Mouse (Mus musculus) hindlimb bud, embryonic 11.5 days (tissue): ENCODE measurements around the gene Gnb1l.

Source experiments
- DNase-seq: peaks from one replicate; pipeline ENCODE4 v3.0.0-alpha.2; 2012; ENCODE audit warnings: low read depth, low spot score; ENCODE audit errors: extremely low spot score

Gene Gnb1l

DNA sequence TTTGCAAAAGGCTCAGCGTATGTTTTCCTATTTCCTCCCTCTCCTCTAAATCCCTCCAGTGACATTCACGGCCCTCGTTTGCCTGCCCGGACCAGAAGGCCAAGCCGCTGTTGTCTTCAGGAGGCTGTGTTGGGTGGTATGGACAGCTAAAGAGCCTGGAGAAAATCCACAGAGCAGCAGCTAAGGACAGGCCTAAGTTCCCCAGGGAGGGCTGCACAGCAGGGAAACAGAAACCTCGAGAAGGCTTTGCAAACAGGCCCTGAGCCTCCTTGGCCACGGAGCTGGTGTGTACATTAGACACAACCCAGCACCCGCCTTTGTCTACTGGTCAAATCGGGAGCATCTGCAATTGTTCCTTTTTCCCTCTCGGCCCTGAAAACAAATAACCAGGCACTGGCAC is 87.2 kb downstream of the Gnb1l start:
- DNase-seq, result no peak

DNA sequence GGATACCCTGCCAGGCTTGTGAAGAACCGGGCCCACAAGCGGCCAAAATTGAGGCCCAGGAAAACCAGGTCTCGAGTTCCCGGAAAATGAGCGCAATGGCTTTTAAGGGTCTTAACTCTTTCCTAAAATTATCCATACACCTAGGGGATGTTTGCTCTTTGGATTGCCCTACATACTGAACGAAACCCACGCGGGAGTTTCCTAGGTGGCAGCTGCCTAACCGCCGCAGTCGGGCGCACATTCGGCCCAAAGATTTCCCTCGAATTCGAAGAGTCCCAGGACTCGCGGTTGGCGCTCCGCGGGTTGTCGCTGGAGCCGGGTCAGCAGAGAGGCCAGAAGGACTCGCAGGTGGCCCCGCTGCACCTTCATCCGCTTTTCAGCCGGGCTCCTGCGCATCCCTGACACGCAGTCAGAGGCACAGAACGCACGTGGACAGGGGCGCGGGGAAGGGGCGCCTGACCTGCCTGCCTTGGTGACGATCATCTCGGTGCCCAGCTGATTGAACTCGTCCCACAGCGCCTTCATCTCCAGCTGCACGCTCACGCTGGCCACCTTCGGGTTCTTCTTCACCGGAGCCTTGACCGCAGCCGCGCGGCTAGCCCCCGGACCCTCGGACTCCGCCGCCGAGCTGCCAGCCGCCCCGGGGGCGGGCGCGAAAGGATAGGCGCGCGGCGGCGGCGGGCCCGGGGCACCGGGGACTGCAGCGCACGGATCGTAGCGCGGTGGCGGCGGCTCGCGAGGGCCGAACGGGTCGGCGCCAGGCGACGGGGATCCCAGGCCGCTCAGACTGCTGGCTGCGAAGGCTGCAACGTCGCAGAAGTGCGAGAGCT is 87.8 kb downstream of the Gnb1l start:
- no peak for DNase-seq

DNA sequence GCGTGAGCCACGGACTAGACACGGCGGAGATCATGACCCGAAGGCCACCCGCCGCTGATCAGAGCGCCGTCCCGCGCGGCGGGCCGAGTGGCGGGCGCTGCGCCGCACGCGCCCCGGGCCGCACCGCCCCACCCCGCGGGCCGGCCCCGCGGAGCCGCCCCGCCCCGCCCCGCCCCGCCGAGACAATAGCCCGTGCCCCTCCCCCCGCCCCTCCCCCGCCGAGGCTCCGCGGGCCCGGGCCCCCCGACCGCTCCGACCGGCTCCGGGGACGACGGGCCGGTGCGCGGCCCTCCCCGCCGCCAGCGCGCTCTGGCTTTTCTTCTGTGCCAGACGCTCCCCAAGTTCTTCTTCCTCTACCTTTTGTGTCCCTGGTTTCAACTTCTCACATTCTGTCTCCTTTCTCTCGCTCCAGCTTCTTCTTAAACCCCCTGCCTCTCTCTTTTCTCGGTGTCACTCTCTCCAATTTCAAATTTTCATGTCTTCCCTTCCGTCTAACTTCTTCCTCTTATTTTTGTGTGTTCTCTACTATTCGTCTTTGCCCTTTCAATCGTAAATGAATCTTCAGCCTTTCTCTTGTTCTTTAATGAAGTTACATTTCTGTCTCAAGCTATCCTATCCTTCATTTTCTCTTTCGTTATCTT is 88.5 kb downstream of the Gnb1l start:
- no peak for DNase-seq

DNA sequence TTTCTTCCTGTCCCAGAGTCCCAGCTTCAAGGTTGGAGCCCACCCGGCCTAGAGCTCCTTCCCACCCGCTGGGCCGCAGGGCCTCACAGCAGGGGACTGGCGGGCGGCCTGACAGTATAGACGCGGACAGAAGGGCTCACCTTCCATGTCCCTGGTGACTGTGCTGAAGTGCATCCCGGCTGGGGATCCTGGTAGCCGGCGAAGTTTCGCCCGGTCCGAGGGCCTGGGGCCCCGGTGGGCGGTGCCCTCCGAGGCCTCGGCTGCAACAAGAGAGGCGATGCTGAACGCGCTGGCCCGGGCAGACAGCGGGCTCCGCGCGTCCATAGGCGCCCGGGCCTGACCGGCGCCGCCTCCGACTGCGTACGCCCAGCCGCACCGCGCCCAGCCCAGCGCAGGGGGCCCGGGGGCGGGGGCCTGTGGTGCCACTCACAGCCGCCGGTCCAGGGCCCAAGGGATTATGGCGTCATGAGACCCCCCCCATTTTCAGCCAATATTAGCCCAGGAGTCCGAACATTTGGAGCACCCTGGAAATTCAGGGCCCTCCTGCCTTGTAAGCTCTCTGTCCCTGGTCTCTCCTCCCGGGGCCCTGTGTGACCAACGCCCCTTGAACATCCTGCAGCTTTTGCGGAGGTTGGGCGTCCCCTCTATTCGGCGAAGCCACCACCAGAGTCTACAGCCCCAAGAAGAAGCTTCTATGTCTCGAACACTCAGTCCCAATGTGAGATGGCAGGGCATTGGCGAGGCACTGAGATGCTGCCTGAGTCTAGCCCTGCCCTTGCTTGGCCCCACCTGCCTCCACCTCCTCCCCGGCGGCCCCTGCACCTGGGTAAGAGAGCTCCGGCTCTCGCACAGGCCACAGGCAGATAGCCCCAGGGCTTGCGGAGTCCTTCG is 89.6 kb downstream of the Gnb1l start:
- no peak for DNase-seq

DNA sequence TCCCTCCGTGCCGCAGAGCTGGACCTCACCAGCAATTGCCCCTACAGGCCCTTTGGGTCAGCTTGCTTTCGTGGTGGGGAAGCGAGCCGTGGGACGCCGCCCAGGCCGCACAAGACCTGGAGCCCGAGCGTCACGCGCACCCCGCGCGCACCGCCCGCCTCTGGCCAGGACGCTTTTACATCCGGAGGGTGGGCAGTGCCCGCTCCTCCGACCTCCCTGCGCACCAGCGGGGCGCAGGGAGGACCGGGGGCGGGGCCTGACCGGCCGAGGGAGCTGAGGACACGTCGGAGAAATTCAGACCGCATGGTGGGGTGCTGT is 90.2 kb downstream of the Gnb1l start:
- DNase-seq, result no peak

DNA sequence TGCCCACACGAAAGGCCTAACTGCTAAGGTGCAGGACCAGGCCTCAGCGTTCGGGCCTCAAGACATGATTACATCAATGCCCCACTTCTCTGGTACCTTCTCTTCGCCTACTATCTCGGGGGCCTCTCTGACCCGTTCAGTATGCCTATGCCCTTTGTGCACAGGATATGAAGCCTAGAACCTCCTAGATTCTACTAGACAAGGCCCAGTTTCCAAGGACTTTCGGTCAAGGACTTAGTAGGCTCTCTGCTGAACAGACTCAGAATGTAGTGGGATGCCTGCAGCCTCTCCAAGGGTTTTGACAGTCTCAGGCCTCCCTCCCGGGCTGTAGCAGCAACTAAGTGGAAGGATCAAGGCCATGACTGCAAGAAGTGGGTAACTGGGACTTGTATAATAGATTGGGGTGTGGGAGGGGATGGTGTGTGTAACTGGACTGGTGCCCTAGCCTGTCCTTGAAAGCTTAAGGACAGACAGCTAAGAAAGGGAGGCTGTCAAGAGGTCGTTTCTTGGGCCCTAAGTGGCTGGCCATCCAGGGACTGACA is 90.6 kb downstream of the Gnb1l start:
- no peak for DNase-seq

DNA sequence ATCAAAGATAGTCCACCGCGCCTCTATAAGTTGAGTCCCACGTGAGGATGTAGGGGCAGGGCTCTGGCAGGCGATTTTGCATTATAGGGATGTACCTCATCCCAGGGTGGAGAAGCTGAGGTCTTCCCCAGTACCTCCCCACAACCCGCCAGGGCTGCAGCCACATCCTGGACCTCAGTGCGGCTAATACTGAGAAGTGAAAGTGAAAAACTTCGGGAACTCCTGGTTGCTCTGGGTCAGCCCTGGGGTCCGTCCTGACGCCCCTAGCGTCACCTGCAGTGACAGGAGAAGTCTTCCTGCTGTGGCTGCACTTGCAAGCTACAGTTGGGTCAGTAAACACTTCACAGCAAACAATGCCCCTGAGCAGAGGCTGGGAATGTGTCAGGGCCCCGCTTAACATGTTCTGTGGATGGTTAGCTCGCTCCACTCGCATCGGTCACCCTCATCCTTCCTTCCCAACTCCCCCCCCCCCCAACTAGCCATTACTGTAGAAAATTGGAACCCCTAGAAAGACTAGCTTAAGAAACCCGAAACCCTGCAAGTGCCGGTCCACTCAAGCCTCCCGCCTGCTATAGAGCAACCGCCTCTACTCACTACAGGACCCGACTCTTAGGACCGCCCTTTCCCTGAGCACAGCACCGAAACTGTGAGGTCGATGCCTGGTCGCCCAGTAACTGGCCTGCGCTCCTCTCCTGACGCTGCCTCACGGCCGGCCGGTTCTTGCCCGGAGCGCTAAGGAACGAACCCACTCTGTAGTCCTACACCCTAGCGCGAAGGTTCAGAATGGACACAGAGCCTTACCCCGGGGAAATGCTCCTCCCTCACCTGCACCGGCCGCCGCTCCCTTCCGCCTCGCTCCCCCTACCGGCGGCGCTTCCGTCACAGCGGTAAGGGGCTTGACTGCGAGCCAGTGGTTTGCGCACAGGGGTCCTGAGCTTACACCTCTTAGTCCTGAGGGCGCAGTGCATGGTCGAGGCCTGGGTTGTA is 91.6 kb downstream of the Gnb1l start, which contains the start of gene Tbx1:
Gene Tbx1 (minus strand): TSS at position 868 of the 987 bp plus-strand sequence.
- DNase-seq, result no peak

DNA sequence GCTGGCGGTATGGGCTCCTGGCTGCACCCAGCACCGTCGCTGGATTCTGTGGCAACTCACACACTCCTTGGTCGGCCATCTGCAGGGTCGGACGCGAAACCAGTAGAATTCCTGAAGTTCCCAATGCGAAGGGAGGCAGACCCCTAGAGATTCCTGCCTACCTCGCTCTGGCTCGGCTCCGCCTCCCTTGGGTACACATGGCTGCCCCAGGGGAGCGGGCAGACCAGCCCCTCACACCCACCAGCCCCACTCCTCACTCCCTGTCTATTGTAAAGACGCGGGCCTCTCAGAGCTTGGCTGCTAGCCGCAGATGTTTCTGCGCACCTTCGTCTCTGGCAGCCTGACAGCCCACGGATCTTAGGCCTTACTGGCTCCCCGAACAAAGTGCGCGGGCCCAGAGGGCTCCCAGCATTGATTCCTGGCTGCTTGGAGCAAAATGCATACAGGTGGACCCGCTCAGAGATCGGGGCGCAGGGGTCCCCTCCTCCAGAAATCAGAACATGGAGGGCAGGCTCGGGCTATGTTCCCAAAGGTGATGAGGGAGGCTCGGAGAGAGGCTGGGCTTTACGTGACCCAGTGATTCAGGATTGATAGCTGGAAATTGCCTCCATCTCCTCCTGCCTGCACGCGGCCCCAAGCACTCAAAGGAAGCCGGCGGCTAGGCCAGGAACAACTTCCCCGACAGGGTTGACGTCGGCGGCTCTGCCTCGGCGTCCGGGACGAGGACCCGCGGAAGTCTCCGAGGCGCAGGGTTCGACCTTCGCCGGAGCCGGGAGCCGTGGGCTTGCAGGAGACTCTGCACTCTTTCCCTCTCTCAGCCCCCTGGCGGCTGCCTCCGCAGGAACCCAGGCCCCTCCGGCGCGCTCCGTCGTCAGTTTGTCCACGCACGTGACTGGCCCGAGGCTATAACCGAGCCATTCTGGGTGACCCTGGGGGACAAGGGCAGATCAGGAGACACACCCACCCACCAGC is 92.8 kb downstream of the Gnb1l start:
- no peak for DNase-seq

DNA sequence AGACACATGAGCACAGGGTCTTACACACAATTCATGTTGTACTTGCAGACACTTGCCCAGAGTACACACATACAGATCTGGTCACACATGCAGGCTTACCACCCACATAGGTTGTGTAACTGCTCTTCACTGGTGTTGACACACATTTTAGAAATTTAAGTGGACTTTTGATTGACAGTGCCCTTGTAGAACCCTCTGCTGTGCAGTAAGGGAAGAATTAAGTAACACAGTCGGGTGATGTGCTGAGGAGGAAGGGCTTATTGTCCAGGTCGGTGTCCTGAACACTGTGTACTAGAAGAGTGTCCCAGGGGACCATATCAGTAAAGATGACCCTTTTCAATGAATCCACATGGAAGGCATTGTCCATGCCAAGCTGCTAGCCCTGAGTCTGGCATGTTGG is 95.4 kb downstream of the Gnb1l start:
- no peak for DNase-seq

DNA sequence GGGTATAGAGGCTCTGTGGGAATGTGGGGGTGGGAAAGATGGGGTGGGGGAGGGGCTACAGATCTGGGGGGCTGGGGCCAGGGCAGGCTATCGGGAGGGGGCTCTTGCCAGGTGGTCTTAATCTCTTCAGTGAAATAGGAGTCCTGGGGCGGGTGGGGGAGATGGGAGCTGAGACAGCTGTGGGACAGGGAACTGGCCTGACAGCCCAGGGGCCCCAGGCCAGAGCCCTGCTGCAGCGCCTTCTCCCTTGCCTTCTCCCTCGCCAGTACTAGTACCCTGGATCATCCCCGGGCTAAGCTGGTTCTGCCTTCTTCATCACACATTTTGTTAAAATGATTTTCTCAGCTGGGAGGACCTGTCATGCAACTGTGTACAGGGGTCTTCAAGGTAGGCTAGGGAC is 97.7 kb downstream of the Gnb1l start:
- no peak for DNase-seq

DNA sequence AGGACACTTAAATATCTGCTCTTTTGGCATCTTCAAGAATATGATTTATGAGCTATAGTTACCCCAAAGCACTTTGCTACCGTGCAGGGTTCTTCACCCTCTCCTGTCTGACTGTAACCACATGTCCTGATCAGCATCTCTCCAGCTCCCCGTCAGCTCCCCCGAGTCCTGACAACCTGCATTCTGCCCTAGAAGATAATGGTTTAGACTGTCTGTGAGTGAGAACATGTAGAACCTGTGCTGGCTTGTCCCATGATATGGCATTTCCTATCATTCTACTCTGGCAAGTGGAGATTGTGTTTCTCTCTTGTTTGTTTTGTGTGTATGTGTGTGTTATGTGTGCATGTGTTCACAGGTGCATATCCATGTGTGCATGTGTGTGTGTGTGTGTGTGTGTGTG is 99.5 kb downstream of the Gnb1l start:
- DNase-seq, result no peak

DNA sequence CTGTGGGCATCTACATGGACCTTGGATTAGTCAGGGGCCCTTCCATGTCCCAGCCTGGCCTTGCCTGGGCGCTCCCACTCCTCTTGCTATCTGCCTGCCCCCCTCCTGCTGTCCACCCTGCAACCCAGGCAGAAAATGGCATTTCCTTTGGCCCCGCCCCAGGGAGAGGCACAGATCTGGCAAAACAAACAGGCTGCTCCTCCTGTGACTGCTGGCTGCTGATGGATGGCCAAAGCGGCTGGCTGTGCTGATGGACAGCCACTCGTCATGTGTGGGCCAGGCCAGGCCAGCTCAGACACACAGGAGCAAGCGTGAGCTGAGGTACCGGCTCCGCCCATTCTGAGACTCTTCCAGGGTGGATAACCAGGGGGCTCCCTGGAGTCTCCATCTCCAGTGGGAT is 102.9 kb downstream of the Gnb1l start:
- DNase-seq, result no peak

DNA sequence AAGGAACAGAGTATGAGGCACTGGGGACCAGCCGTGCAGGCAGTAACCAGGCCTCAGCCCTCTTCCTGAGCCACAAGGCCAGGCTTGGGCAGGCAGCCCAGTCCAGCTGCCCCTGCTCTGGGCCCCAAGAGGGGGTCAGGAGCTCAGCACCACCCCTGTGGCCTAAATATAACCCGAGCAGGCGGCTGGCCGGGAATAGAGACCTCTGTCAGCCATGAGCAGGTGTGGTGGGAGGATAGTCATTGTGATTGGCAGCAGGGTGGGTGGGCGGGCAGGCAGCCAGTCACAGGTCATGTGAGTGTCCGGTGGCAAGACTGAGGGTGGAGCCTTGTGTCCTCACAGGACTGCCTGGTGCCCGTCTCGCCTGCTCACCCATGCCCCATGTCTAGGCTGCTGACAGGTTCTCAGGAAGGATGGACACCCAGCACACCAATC is 105.8 kb downstream of the Gnb1l start:
- DNase-seq, result no peak

DNA sequence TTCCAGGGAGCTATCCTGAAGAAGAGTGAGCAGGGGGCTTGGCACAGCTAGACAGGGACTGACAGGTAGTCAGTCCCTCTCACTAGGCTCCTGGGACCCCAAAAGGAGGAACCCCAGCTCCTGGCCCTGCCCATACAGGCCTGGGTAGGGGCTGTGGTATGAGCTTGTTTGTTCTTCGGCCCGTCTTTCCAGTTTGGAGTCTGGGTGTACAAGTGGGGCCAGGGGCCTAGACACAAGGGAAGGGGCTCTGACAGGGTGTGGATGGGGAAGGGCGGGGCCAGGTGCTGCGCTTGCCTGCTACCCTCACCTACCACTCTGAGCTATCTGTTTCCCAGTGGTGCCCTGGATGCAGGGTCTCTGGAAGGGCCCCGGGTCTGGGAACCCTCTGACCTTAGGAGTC is 107.2 kb downstream of the Gnb1l start:
- no peak for DNase-seq

DNA sequence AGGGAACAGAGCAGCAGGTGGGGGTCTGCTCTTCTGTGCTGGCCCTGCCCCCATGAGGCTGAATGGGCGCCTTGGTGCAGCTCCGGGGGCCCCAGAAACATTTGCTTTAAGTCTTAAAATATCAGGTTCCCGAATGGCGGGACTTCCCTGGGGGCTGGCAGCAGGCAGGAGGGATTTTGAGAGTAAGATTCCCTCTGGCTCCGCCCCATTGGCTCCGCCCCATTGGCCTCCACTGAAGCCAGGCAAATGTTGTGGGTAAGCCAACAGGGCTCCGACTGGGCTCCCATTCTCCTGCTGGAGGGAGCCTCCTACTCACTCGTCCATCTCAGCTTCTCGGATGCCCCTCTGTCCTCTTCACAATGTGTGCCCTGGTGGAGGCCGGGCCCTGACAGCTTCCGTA is 109.7 kb downstream of the Gnb1l start:
- DNase-seq, result no peak

DNA sequence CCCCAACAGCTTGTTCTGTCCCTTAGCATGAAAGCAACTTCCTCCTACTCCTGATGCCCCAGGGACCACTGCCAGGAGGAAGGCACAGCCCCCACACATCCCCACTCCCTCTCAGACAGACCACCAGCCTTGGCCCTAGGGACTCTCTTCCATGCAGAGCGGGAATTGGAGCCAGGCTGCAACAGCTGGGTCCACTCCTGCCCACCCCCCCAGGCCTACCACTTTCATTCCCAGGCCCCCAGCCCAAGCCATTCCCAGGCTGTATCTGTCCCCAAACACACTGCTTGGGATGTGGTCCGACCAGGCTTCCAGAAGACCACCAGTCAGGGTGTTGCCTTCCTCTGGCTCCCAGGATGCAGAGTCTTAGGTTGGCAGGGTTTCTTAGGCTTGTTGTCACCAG is 110.6 kb downstream of the Gnb1l start:
- no peak for DNase-seq

DNA sequence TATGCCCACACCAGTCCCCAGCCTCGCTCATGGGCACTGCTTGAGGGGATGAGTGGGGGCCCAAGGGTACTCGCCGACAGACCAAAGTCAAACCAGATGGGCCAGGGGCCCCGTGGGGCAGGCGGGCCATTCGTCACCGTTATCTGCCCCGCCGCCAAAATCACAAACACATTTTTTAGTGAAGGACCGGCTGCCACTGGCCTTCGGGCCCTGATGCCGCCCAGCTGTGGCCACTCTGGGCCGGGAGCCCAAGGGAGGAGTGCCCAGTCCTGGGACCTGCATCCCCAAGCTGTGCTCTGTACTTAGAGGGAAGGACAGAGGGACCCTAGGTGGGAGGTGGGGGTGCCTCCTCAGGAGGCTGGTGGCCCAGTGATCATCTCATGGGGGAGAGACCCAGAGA is 113.2 kb downstream of the Gnb1l start:
- DNase-seq, result no peak

DNA sequence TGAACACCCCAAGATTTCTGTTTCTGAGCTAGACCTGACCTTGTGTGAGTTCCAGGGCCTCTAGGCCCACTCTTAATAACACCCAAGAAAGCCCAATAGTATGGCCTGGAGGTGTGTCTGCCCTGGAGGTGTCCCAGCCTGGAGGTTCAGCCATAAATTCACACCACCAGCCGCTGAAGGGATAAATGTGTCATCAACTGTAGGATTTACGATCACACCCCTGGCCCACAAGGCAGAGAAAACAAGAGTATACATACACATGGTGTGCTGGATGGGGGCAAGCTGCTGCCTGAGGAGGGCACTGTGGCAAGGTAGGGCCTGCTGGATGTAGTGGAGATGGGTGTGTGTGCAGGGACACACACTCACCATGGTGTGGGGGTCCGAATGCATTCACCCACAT is 114.8 kb downstream of the Gnb1l start:
- DNase-seq, result peak; percentile 64
